Mouse (Mus musculus): ENCODE results near the gene Irf6.

Gene Irf6

DNA sequence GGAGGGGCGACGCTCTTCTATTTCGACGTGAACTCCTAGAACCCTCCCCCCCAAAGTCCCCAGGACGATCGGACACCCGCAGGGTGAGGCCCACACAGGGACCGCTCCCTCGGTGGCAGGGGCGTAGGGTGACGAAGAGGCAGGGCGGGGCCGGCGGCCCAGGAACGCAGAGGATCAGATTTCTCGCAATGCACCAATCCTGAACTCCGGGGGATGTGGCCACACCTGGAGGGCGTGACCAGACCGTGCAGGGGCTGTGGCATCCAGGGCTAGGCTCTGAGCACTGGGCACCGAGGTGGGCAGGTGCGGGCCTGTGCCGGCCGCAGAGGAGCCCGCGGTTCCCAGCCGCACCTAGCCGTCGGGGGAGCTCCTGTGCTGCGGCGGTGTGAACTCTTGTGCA, at the start of gene Irf6:
Irf6 (plus strand) TSS at position 240 of the 400 bp plus-strand sequence.
- DNase-seq (ENCODE audit: extremely low read depth, insufficient read length, low spot score), result no peak

DNA sequence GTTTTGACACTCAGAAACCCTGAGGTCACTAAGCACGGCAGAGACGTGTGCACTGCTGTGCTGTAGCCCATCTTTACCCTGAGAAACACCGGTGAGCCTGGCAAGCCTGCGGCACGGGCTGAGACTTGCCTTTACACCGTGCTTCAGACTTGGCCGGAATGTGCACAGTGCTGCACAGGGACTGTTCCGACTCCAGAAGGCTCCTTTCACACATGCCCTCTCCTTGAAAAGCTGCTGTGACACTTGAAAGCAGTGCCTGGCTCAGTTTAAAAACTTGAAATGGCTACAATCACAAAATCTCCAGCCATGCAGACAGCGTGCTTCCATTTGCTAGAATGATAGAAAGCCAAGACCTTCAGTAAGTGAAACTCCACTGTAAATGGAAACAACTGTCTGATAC, 40.8 kb upstream of the Irf6 start:
- no peak for DNase-seq (ENCODE audit: extremely low read depth, insufficient read length, low spot score)

DNA sequence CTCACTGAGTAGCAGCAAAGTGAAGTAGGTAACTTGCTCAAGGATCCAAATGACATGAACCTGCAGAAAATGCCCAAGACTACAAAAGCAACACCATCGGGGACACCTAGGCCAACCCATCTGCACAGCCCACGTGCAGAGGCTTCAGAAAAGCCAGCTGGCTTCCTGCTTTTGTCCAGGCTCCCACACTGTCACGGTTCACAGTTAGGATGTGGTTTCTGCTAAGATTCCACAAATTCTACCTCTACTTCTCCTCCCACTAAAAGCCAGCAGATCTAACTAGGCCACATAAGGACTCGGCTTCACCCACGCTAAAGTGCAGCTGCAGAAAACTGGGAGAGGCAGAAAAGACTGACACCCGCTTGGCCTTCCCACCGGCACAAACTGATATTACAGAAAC, 30.1 kb upstream of the Irf6 start:
- DNase-seq (ENCODE audit: extremely low read depth, insufficient read length, low spot score), result no peak

DNA sequence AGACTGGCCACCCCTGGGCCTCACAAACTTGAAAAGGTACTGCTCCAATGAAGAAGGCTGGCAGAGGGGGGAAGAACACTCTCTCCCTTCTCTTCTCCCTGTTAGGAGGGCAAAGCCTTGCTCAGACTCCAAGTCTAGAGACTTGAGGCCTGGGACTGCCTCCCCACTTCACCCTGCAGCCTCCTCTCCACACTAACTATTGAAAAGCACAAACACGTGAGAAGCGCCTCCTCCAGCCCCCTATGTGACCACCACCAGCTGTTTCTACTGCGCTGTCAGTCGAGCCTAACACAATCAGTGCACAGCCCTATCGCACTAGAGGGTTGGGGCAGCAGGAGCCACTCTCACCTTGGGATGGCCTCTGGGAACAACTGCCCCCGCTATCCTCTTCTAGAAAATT, 29.6 kb upstream of the Irf6 start:
- no peak for DNase-seq (ENCODE audit: extremely low read depth, insufficient read length, low spot score)

DNA sequence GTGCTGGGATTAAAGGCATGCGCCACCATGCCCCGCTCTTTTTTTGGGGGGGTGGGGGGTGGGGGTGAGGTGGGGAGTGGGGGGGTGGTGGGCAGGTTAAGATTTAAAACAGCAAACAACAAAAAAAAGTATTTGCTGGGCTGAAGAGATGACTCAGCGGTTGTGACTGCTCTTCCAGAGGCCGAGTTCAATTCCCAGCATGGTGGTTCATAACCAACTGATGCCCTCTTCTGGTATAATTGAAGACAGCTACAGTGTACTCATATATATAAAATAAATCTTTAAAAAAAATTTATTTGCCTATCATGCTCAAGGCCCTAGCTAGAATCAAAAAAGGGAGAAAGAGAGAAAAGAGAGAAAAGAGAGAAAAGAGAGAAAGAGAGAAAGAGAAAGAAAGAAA, 27.1 kb upstream of the Irf6 start:
- peak; percentile 30 for DNase-seq (ENCODE audit: extremely low read depth, insufficient read length, low spot score)

DNA sequence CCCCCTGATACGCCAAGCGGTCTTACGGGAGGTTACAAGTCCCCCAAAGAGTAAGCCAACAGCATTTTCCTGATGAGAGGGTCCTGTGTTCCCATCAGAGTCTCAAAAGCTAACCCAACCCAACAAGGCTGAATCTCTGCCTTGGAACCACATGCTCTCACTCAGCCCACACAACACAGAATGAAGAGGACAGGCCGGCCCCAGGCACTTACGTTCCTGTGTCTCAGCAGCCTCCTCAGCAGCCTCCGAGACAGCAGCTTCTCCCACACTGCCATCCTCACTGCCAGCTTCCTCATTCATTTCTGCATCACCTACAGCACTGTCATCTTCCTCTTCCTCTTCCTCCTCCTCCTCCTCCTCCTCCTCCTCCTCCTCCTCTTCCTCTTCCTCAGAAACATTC, 24.9 kb upstream of the Irf6 start:
- DNase-seq (ENCODE audit: extremely low read depth, insufficient read length, low spot score), result no peak

DNA sequence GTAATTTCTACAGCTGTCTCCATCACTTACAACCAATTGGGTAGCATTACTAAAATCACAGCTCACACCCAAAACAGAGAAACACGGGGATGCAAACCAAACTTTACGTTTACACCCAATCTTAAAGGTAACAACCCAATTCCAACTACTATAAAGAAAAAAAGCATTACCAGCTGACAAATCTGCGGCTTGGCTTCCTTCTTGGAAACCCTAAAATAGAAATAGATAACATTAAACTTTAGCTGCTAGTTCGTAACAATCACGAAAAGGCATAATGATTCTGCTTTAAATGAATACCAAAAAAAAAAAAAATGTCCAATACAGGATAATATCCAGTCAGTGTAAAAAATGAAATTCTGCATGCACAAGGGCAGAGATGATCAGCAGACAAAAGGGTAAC, 23.6 kb upstream of the Irf6 start:
- no peak for DNase-seq (ENCODE audit: extremely low read depth, insufficient read length, low spot score)

DNA sequence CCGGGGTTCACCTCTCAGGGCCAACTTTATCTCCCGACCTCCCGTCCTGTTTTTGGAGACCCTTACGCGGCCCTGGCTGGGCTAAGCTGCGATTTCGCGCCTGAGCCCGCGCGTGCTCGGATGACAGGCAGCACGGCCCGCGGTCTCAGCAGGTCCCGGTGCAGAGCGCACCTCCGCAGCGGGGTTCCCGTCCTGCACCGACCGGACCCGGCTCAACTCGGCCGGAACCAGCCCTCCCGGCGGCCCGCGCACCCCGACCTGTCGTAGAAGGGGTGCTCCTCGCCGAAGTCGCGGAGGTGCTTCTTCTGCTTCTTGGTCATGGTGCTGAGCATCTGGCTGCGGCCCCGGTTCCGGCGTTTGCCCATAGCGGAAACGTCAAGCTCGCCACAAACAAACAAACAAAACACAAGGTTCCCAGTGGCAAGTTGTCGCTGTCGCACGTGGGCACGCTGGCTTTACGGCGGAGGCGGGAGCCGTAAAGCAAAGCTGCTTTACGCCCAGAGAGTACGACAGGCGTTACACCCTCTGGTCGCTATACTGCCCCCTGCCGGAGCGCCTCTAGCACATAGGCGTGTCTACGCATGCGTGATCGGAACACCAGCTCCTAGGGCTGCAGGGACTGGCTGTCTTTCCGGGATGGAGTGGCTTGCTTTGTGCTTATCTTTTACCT, 23.0 kb upstream of the Irf6 start, which contains the start of gene Diexf:
Diexf (minus strand) TSS at position 487 of the 670 bp plus-strand sequence.
- peak; percentile 92 for DNase-seq (ENCODE audit: extremely low read depth, insufficient read length, low spot score)

DNA sequence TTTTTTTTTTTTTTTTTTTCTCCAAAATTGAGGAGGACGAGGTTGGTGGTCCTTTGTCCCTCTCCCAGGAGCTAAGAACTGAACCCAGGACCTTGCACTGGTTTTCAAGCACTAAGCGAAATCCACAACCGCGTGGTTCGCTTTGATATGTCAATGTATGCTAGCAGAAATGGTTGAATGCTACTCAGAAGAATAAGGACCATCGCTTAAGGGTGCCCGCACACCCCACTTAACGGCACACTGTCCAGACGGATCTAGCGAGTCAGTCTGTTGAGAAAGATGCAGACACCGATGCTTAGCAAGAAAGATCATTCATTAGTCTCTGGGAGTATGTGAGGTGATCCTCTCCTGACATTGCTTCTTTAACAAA, 22.5 kb upstream of the Irf6 start:
- DNase-seq (ENCODE audit: extremely low read depth, insufficient read length, low spot score), result no peak

DNA sequence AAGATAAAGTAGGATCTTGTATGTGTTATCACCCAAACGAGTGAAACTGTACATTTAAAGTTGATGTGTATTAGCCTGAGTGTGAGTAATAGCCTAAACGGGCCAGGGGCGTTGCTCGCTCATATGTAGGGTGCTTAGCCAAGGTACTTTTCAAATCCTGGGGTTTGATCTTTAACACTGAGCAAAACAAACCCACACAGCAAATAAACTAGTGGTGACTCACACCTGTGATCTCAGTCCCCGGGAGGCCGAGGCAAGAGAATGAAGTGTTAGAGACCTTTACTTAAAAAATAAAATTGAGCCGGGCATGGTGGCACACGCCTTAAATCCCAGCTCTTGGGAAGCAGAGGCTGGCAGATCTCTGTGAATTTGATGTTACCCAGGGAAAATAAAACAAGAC, 22.1 kb upstream of the Irf6 start:
- DNase-seq (ENCODE audit: extremely low read depth, insufficient read length, low spot score), result no peak

DNA sequence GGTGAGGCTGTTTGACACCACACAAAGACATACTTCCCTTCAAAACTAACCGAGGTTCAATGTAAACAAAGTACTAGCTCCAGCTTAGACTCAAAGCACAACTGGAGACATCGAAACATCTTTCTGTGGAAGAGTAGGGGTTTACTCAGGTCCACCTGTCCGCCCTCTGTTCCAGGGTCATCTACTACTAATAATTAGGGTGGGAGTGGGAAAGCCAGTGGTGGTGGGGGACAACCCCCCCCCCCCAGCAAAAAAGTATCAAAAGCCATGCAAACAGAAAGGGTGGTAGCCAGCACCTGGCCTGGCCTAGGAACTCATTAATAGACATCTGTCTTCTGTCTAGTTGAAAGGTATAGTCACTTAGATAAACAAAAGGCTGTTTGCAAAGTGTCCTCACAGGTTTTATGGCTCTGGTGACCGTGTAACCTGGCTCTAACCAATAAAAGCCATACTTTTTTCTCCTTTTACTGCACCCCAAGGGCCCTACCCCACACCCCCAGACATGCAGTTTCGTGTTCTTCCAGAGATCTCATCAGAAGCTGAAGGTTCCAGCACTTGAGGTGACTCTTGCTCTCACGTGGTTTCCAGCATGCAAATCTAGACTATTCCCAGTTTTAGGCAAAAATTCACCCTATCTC, 21.5 kb upstream of the Irf6 start:
- no peak for DNase-seq (ENCODE audit: extremely low read depth, insufficient read length, low spot score)

DNA sequence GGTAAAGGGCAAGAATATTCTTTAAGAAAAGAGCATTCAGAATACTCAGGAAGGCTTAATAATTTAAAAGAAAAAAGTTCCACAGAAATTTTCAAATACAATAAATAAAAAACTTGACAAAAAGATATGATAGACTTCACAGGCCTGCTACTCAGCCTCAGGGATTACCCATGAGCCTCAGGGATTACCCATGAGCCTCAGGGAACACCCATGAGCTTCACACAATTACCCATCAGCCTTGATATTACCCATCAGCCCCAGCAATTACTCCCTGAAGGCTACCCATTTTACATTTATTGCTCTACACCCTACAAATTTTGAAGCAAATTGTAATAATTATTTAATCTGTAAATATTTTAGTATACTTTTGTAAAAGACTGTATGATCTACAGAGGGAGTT, 20.5 kb upstream of the Irf6 start:
- no peak for DNase-seq (ENCODE audit: extremely low read depth, insufficient read length, low spot score)

DNA sequence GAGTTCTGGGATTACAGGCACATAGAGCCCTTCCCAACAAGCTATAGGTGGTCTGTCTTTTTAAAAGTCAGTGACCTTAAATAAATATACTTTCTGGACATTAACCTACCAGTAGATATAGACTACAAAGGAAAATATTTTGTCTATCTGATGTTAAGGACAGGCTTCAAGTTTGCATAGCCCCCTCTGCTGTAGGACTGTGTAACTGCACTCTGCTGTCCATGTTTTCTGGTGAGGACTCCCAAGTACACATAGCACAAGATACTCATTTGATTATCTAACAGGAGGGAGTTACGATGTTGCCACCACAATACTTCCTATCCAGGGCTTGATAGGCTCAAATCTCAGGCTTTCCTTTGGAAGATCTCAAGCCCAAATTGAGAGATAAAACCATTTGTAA, 19.2 kb upstream of the Irf6 start:
- no peak for DNase-seq (ENCODE audit: extremely low read depth, insufficient read length, low spot score)

DNA sequence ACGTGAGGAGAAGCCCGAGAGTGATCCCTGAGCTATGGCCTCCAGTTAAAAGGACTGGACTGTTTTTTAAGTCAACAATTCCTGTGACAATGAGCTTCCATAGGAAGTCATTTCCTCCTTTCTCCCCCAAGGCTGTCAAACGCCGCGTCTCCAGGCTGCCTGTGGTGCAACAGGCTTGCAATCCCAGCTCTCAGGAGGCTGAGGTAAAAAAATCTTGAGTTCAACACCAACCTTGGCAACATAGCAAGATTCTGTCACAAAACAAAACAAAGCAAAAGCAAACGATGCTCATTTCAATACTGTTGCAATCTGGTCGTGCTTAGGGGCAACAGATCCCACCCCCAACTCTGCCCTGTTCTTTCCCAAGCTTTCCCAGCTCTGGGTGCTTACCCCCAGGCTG, 14.8 kb upstream of the Irf6 start:
- no peak for DNase-seq (ENCODE audit: extremely low read depth, insufficient read length, low spot score)

DNA sequence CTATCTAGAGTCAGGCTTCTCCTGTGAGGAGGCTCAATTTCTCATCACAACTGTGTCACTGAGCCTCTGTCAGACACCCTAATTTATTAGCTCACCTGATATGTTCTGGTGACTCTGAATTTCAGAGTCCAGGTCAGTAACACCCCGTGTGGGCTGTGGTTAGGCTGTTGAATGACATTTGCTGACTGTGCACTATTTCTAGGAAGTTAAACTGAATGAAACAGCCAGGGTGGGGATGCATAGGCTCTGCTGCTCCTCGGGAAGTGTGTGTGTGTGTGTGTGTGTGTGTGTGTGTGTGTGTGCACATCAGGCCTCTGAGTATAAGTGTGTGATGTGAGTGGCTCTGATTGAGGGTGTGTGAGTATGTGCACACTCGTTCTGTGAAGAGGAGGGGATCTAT, 14.2 kb upstream of the Irf6 start:
- no peak for DNase-seq (ENCODE audit: extremely low read depth, insufficient read length, low spot score)

DNA sequence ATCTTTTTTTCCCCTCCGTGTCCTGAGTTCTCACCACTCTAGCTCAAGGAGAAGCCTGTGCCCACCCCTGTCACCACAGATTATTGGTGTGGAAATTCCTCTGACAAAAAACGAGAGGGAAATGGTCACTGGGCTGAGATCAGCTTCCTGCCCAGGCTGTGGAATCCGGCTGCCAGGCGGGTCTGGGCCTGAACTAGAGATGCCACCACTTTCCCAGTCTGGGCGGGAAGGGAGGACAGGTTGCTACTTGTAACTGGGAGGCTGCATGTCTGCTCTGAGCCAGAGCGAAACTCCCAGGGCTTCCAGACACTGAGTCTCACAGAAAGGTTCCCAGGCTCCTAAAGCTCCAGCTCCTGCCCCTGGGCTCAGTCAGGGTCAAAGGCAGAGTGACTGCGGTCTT, 11.8 kb upstream of the Irf6 start:
- DNase-seq (ENCODE audit: extremely low read depth, insufficient read length, low spot score), result no peak

DNA sequence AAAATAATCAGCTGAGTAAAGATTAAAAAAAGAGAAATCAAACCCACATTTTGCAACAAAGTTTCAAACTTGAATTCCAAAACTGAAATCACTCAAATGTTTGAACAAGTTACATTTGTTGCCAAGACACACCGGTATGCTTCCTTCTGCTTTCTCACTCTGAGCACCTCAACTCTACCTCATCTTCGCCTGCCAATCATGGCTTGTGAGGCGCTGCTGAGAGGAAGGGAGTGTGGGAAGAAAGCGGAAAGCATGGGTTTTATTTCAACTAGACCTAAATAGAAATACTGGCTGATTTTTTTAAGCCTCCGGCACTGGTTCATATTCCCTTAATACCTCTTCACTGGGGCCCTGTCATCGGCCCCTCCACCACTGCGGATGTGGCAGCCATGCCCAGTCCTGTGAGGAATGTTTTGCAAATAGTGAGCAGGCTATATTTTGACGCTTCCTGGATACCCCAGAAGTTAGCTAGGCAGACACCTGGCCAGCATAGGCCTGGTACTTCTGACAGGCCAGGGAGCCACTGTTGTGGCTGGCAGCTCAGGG, 10.3 kb upstream of the Irf6 start:
- no peak for DNase-seq (ENCODE audit: extremely low read depth, insufficient read length, low spot score)

DNA sequence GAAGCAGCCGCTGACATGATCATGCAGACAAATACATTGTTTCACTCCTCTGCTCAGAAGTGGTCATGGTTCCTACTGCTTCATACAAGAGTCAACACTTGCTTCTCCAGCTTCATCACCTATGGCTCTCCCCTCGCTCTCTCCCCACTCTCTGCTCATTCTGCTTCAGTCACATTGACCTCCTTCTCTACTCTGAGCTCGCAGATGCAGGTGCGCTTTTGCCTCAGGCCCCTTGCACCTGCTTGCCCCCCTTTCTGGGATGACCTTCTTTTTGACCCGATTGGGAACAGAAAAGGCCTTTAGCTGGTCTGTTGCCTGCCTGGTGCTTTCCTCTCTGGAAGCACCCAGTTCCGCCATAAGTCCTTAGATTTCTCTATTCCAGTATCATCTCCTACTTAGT, 8.4 kb upstream of the Irf6 start:
- no peak for DNase-seq (ENCODE audit: extremely low read depth, insufficient read length, low spot score)

DNA sequence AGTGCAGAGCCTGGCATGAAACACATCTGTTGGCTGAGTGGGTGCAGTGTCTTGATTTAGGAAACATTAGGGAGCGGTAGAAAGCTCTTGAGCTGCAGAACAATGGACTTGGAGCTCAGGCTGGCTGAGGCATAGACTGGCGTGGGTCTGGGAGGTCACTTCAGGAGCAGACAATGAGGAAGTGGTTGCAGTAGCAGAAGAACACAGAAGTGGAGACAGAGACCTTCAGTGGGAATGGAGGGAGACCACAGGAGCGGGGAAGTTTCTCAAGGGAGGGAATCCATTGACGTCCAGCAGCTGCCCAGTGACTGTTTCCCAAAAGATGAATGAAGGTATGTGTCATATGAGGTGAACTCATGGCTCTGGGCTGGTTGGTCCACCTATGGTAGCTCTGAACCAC, 7.8 kb upstream of the Irf6 start:
- no peak for DNase-seq (ENCODE audit: extremely low read depth, insufficient read length, low spot score)

DNA sequence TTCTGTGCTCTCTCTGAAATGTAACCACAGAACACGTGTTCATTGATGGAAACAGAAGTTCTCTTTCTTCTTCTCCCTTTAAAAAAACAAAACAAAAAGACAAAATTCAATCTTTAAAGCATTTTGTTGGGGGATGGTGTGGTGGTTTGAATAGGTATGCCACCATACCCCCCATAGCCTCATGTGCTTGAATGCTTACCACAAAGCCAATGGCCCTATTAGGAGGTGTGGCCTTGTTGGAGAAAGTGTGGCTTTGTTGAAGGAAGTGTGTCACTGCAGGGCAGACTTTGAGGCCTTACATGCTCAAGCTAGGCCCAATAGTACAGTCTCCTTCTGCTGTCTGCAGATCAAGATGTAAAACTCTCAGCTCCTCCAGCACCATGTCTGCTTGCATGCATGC, 6.5 kb upstream of the Irf6 start:
- DNase-seq (ENCODE audit: extremely low read depth, insufficient read length, low spot score), result no peak

DNA sequence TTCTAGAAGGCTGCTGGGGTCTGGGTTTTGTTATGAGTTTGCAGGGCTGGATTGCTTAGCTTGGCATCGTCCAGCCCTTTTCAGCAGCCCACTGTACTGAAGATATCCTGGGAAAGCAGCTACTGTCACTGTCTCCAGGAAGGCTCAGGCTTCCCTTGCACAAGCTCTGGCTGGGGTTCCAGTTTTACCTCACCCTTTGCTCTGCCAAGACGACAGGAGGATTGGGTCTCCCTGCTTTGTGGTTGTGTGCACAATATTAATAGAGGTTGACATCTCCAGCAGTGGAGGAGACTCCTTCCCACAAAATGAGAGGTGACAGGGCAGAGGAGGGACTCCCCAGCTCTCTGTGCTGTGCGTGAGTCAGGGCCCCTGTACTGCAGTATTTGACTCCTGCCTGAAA, 3.7 kb upstream of the Irf6 start:
- no peak for DNase-seq (ENCODE audit: extremely low read depth, insufficient read length, low spot score)

DNA sequence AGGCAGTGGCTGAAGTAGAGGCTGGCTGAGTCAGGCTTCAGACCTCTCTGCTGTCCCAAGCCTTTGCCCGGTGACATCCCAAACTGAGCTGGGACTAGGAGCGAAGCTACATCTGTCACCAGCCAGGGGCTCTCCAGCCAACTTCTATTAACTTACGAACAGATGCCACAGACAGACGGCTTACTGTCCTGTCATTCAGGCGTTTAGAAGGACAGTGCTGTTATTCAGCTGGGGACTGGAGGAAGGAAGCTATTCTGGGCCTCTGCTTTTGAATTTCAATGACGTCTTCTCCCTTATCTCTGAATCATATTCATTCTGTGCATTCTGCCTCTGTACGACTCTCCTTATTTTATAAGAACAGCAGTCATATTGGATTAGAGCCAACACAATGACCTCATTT, 1.8 kb upstream of the Irf6 start:
- no peak for DNase-seq (ENCODE audit: extremely low read depth, insufficient read length, low spot score)

DNA sequence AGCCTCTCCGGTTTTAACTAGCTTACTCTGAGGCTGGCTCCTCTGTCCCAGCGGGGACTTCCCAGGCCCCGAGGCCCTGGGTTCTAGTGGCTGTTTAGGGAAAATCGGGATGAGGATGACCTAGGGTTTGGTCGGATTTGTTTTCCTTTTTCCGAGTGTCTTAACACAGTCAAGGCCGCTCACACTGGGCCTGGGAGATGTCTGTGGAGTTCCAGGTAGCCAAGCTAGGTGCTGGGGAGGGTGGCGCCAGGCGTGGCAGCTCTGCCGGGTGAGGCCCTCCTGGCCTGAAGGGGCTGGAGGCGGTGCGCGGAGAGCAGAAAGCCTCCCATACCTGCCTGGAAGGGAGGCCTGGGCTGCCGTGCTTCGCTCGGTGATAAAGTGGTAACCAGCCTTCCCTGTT, 650 bp downstream of the Irf6 start:
- no peak for DNase-seq (ENCODE audit: extremely low read depth, insufficient read length, low spot score)
